Mouse (Mus musculus) right cerebral cortex, adult 2 months (tissue): ENCODE results near the gene Nqo2.
"Not testable (repeated sequence)": the region's sequence is repeated elsewhere in the genome, so short reads cannot be mapped to it uniquely, and the experiment has no call there.

Experiments
- DNase-seq, 2 experiments: peaks; one replicate each; pipeline ENCODE4 v3.0.0; 2021 to 2022; ENCODE audit warnings: low spot score in 2 of 2

Nqo2 gene

DNA sequence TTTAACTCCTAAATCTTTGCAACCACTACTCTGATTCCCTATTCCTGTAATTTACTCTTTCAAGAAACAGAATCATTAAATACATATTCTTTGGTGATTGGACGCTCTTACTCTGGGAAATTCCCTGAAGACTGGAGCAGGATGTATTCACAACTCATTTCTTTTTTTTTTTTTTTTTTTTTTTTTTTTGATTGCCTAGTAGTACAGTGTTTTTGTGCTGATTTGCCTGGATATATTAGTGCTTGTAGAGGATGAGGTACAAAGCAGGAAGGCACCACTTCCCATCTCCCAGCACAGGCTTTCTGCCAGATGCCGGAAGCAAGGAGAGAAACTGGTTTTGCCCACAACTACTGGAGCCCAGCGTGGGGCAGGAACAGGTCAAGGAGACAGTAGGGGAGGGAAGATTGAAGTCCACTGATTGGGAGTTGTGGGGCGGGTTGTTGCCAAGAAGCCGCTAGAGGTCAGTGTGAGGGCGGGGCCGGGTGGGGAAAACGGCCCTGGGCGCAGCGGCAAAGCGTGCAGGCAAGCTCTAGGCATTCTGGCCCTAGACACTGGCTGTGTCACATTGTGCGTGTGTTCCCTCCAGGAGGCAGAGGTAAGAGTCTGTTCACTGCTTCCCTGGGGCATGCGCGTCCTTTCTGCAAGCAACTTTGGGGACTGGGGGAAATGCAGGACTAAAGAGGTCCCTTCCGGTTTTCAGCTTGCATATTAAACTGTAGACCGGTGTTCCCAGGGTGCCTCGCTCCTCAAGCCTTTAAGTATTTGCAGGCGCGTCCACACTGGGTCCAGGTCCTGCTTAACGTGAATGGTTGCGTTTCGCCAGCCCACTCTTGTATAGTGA, at the start of gene Nqo2:
TSS of gene Nqo2 (plus strand) at position 482 of the 841 bp plus-strand sequence.
- DNase-seq: peak; percentile 50 to 64

DNA sequence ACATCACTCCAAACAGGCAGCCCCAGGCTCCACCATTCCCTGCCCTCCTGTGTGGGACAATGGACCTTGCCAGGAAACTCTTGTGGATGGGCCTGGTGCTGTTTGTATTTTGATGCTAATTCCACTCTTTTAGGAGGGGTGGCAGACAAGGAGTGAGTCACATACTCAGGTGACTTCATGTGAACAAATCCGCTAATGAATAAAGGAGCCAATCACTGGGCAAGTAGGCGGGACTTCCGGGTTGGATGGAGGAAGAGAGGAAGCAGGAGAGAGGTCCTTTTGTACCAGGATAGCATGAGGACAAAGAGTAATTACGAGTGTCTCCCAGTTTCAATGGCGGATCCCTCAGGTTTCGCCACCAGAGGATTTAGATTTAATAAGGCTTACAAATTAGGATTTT, 43.4 kb upstream of the Nqo2 start:
- no peak for DNase-seq

DNA sequence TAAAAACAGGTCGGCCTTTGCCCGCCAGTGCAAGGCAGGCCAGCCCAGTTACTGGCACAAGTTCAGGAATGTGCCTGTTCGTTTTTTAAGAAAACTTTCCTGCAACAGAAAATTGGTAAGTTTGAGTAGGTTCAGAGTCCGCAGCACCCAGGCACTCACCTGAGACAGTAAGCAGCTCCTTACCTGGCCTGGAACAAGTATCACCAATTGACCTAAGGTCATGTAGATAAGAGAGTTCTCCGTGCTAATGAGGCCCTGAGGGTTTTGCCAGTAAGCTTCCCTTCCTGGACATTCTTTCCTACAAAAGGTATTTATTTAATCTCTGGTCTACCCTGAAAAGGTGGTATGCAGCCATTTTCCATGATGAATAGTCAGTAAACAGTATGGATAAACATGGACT, 42.8 kb upstream of the Nqo2 start:
- no peak for DNase-seq

DNA sequence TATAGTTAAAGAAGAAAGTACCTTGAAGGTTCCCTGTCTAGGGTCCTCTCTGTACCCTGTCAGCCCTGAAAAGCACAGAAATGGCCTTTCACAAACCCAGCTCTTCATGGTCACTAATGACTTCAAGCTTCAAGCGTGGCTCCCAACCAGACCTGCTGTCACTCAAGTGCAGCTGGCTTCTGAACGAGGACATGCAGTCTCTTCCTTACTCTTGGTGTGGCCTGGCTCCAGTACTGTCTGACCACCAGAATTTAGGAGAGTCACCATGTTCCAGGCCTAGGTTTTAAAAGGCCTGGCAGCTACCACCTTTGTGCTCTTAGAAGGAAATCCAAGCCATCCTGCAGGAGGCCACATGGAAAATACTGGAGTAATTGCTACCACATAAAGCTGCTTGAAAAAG, 34.2 kb upstream of the Nqo2 start:
- no peak for DNase-seq

DNA sequence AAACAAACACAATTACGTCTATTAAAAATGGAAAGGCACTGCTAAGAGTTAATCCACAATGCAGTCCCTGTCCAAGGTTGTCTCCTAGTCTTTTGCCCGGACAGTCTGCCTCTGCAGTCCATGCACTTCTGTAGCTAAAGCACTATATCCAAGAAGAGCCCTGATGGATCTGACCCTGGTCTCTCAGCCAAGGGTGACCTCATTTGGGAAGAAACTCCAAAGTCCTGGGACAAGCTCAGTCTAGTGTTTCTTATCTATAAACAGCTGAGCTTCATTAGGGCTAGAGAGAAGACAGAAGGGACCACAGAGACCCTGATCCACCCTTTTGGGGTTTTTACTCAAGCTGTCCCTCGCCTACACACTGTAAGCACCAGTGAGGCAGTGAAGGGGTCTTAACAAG, 33.6 kb upstream of the Nqo2 start:
- DNase-seq: no peak

DNA sequence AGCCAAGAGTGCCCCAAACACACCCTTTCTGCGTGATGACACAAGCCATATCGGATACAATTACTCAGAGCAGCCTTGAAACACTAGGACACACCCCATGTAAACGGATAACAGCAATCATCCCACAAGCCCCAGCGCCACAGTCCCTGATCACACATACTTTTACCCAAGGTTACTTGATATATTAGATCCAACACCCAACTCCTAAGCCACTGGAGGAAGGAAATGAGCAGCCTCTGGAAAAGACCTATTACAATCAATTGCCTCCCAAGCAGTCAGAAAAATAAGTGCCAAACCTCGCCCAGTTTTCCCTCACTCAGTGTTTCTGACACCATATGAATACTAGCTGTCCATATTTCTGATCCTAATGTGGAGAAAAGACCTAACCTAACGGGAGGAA, 29.7 kb upstream of the Nqo2 start:
- no peak for DNase-seq

DNA sequence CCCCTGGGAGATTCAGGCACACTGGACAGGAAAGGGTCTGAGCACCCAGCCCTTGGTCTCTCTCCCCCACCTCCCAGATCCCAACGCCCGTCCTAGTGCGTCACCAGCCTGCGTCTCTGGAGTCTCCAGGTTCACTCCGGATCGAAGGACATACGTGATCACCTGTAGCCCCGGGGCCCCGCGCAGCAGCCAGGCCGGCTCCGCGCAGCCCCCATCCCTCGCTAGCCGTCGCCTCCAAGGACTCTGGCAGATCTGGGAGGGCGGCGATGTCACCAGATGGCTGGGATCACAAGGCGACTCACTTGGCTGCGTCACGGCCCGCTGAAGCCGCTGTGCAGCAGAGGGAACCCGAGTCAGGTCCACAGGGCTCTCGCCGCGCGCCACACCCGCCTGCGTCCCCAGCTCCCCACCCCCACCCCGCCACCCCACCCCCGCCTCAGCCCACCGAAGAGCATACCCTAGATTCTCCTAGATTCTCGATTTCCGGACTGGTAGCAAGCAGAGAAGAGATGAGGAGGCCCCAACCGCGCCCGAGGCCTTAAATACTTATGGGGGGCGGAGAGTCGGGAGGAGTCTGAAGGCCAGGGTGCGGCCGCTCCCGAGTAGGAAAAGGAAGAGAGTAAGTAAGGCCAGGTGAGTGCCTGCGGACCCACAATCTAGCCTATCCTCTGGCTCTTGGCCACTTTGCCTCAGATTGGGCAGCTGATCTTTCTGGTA, 28.9 kb upstream of the Nqo2 start:
- DNase-seq: peak; percentile 49 to 61

DNA sequence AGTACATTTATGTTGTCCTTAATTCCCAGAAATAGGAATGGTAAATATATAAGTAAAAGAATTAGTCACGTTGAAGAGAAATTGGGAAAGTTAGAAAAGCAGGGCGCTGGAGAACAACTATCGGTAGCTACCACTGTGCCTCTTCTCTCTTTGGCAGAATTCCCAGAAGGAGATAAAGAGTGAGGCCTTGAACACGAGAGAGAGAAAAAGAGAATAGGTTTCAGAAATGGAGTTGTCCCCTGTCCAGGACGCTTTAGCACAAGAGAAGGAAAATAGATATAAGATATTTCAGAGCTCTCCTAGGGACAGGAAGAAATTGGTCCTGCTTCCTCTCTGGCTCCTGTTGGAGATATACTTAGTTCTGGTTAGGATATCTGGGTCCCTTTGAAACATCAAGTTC, 27.3 kb upstream of the Nqo2 start:
- no peak for DNase-seq

DNA sequence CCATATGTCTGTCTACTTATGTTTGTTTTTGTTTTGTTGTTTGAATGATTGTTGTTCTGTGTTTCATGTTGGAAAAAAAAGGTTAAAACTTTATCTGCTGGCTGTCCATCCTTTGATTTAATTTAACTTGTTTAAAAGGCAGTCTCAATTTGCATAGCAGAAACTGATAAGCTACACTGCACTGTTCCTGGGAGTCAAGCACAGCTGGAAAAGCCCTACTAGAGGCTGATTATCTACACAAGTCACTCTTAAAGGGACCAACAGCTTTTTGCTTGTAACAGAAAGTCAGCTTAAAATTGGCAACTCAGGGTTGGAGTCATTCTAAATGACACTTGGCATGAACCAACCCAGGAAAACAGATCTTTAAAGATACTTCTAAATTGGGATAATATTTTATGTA, 26.9 kb upstream of the Nqo2 start:
- DNase-seq: not testable (repeated sequence)

DNA sequence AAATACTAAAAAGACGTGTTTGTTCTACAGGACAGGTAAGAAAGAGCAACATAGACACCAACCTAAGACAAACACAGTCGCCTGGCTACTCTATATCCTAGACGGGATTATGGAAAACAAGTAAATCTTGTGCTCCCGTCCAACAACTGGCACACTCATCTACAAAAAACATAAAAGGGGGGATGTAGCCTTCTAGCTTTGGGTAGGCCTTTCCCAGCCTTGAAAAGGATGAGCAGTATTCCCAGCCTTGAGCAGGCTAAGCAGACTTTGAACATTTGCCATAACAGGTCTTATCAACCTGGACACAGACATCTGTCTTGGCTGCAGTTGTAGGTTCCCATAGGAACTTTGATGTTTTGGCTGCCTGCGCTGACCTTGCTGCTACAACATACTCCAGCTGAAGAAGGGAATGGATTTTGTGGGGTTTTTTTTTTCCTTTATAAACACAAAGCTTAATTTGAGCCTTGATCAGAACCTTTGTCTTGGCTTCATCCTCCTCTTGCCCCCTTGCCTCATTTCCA, 23.1 kb upstream of the Nqo2 start:
- DNase-seq: no peak

DNA sequence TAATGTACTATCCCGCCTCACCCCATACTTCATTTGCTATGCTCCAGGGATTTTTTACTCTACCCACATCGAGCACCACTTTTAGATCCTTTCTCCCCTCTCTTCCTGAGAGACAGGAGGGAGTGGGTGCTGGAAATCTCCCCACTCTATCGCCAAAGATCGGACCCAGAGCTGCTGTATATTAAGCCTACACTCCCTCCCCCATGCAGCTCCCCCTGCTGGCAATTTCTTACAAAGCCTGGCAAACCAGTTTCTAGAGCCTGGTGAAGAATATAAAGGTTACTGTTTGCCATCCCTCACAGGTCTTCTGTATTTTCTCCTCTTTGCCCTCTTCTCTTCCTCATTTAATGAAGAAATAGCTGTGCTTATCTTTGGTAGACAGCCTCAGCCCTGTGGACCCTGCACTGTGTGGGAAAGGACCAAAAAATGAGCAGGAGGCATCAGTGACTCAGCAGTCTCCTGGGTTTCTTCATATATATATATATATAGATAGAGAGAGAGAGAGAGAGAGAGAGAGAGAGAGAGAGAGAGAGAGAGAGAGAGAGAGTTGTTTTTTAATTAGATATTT, 22.2 kb upstream of the Nqo2 start:
- peak; percentile 24 to 50 for DNase-seq

DNA sequence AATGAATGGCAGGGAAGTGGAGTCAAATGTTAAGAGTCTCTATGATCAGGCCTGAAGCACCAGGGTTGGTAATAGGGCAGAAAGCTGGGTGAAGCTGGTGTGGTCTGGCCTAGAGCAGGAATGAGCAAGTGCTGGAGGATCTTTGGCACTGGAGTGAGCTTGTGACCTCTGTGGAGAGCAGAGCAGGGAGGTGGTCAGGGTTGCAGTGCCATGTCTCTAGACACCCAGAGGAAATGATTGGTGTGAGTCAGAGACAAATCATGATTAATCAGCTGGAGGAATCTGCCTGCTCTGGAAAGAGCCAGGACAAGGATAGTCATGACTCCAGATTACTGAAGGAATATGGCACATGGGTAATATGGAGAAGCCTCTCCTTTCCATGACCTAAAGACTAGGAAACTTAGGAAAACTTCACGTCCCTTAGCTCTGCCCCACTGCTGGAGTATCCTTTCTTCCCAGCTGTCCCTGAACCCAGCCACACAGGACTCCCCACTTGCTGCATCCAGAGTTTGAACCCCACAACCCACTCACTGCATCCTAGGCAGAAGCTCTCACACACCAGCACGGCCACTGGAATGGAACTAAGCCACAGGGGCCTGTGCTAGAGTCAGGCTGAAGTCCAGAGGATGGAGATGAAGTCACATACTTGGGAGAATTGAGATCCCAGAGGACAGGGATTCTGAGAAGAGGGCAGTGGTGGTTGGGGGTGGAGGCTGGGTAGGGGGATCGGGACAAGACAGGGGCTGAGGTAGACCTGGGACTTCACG, 13.0 kb upstream of the Nqo2 start:
- DNase-seq: no peak

DNA sequence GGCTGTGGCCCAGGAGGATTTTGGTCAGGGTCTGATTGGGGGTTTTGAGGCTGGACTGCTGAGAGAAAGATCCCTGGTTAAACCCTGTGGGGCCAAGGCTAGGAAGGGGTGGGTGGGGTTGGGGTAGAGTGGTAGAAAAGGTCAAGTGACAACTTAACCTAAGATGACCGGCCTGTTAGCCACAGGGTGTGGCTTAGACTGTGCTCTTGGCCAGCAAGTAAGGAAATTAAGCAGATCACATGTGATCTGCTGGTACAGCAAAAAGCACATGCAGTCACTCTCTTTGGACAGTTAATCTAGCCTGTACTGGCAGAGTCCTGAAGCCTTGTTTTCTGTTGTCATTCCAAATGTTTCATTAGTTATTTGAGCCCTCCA, 12.4 kb upstream of the Nqo2 start:
- no peak for DNase-seq

DNA sequence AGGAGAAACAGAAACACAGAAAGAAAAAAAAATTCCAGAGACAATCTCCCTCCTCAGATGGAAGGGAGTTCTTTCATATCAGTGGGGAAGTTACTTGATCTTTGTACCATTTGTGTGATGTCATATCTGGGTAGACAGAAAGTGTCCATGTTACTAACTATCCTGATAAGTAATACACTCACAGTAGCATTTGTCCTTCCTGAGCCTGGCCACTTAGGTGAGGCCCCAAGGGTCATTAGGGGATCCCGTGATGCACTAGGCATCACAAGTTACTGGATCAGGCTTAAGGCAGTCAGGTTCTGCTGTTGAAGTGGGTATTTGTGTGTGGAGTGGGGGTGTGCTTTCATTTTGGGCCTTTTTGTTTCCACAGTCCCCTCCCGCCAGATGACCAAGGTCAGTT, 11.5 kb upstream of the Nqo2 start:
- no peak for DNase-seq

DNA sequence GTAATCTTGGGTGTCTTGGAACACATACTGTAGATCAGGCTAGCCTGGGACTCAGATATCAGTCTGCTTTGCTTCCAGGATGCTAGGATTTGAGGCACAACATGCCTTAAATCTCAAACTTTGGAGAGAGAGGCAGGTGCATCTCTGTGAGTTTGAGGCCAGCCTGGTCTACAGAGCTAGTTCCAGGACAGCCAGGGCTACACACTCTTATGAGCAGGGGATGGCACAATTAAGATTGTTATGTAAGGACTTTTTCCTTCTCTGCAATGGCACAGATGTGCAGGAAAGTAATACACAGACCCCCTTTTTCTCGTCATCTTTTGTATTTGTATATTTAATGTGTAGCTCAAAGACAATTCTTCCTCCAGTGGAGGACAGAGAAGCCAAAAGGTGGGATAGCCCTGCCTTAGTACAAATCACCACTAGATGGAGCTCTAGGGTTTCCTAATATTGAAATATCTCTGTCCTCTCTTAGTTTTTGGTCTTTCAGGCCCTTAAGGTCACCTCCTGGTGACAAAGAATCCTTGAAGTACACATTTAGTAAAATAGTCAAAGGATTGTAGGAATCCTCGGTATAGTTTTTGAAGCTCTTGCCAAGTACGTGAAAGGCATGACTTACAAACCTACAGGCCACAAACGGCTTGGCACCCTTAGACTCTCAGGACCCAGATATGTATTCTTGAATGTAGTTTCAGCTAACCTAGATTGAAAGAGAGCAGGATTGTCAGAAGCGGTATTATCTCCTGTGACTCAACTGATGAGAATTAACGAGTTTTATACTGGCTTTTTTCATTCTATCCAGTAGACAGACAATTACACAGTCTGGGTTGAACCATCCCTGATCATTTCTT, 7.7 kb upstream of the Nqo2 start:
- peak; percentile 27 for DNase-seq

DNA sequence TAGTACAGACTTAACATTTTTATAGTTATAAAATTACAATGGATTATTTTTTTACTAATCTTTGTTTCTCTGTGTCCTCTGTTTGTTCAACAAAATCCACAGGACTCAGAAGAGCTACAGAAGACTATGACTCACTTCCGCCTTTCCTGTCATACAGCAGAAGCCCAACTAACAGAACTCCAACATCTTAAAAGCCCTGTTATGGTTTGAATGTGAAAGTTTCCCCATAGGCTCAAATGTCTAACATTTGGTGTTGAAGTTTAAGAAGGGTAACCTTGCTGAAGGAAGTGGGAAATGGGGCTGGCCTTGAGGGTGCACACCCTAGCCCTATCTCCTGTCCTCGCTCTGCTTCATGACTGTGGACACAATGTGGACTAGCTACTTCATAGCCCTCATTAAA, 4.7 kb upstream of the Nqo2 start:
- DNase-seq: no peak

DNA sequence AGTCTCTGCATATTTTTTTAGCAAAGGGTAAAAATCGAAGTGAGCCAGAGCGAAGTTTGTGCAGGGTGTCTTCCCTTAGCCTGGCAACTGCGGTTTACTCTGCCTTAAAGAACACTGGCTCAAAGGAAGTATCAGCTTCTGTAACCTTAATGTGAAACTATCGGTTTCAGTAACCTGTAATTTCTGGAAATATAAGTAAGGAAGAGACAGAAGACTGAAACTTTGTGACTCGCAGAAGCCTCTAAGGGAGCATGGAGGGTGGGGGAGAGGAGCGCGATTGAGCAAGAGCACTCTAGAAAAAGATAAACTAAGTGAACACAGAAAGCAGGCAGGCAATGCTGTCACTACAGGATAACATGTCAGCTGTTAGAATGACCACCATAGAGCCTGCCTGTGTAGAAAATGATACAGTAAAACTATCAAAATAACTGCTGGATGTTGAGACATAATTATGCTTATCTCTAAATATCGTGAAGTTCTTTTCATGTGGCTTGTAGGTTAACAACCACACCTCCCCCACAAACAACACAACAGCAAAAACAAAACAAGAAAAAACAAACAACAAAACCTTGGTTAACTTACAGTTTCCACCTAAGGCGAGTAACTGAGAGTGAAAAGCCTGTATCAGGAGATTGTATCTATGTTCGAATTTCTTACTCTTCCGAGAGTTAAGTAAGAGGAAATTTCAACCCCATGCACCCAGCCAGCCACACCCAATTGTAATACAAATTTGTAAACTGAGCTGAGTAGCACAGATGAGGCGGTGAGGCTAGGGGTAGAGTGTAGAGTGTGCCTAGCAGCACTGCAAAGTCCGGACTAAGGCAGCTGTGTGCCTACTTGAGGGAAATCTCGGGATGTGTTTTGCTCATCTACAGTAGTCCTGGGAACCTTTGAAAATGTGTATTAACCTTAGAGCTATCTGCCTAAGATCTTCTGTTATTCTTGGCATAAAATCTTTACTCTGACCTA, 853 bp downstream of the Nqo2 start:
- no peak for DNase-seq

DNA sequence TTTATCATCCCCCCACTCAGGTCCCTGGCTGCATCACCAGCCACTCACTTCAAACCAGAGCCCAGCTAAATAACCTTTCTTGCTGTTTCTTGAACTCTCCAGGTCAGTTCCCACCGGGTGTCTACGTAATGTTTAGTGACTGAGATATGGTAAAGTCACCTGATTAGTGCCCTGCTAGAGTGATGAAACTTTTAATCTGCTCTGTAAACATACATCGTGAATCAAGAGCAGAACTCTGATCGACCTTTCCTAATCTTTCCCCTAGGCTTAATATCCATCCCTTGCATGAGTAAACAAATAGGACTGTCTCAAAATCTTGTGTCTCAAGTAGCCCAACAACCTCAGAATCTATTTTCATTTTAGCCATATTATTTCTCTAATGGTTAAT, 1.5 kb downstream of the Nqo2 start:
- no peak for DNase-seq

DNA sequence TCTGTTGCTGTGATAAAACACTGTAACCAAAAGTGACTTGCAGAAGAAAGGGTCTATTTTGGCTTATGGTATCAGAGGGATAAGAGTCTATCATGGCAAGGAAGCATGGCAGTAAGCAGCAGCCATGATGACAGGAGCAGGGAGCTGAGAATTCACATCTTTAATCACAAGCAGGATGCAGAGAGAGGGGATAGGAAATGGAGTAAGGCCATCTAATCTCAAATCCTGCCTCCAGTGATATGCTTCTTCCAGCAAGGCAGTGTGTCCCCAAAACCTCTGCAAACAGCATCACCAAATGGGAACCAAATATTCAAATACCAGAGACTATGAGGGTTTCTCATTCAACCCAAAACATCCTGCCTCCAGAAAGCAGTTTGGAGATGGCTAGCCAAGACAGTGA, 2.1 kb downstream of the Nqo2 start:
- no peak for DNase-seq

DNA sequence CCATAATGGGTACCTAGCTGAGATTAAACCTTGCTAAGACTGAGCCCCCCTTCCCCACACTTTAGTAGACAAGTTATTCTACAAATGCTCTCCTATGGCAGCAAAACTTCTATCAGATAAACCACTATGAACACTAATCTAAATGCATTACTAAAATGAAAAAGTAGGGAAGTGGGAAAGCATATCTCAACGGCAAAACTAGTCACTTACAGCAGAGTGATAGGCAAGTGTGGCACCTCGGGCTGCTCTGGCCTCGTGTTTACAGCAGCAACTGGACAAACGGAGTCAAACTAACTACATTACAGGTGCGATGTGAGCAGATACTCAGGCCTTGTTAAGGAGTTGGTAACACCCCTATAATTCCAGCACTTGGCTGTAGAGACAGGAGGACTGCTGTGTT, 25.1 kb downstream of the Nqo2 start:
- DNase-seq: no peak
